Mouse (Mus musculus) limb, embryonic 14.5 days (tissue): ENCODE results near the gene Hoxc12. TPM values are rescaled to one million over a fixed set of nuclear protein-coding genes. Genes with fewer than 3 reads are reported as not detected.
A peak's percentile ranks its signal among the peaks of the same experiment; 100 is the strongest.

ENCODE experiments used
- ATAC-seq: fragments of 200-750 bp; cut with Nextera tagmentation; 2 replicates; pipeline ENCODE4 v1.8.0; 2017; ENCODE audit warnings: low read depth, moderate number of reproducible peaks, moderate TSS enrichment; ENCODE audit not compliant: low FRiP score
- DNase-seq: peaks from one replicate; pipeline ENCODE4 v3.0.0-alpha.2; 2015; ENCODE audit warnings: low spot score
- H3K27ac ChIP-seq: fragments of 300-500 bp; sonication (generic); replicated peaks from 2 replicates; pipeline ENCODE4 v1.5.1; 2014; ENCODE audit warnings: low read depth, mild to moderate bottlenecking, low read length, moderate library complexity, mixed read lengths
- H3K27me3 ChIP-seq: fragments of 300-500 bp; sonication (generic); 2 replicates; pipeline ENCODE4 v1.6.1; 2014; ENCODE audit warnings: low read length, mixed read lengths; ENCODE audit not compliant: control insufficient read depth, insufficient read depth
- H3K36me3 ChIP-seq: fragments of 300-500 bp; sonication (generic); 2 replicates; pipeline ENCODE4 v1.6.1; 2014; ENCODE audit warnings: mild to moderate bottlenecking, low read length, moderate library complexity, mixed read lengths; ENCODE audit not compliant: control insufficient read depth, insufficient read depth
- H3K4me1 ChIP-seq: fragments of 300-500 bp; sonication (generic); 2 replicates; pipeline ENCODE4 v1.6.1; 2014; ENCODE audit warnings: antibody characterized with exemption, low read length, mixed read lengths; ENCODE audit not compliant: control insufficient read depth, insufficient read depth
- H3K4me2 ChIP-seq: fragments of 300-500 bp; sonication (generic); replicated peaks from 2 replicates; pipeline ENCODE4 v1.6.1; 2014; ENCODE audit warnings: low read depth, mild to moderate bottlenecking, low read length, moderate library complexity; ENCODE audit not compliant: severe bottlenecking
- H3K4me3 ChIP-seq: fragments of 300-500 bp; sonication (generic); replicated peaks from 2 replicates; pipeline ENCODE4 v1.5.1; 2014; ENCODE audit warnings: low read length
- H3K9ac ChIP-seq: fragments of 300-500 bp; sonication (generic); 2 replicates; pipeline ENCODE4 v1.6.1; 2014; ENCODE audit warnings: mild to moderate bottlenecking, low read depth, low read length, moderate library complexity; ENCODE audit not compliant: severe bottlenecking
- H3K9me3 ChIP-seq: fragments of 300-500 bp; sonication (generic); 2 replicates; pipeline ENCODE4 v1.6.1; 2016; ENCODE audit warnings: low read length; ENCODE audit not compliant: control insufficient read depth
- POLR2A ChIP-seq: fragments of 200-500 bp; IDR thresholded peaks from 2 replicates; pipeline ENCODE4 v1.8.0; 2012; ENCODE audit warnings: inconsistent platforms, mild to moderate bottlenecking, moderate library complexity, borderline replicate concordance; ENCODE audit not compliant: insufficient read depth, insufficient read length; ENCODE audit errors: extremely low read depth
- WGBS: fragments of 180-500 bp; shearing (Covaris S2); extraction: QIAGEN DNeasy Blood & Tissue Kit; methylation state at CpG from one replicate; pipeline ENCODE4 v1.1.7; 2014; 5-methylcytosine and 5-hydroxymethylcytosine counted together
- polyA plus RNA-seq, 2 experiments: library from polyadenylated mRNA; depleted of rRNA in 1 of 2; stranded (reverse) in 1 of 2; unstranded in 1 of 2; fragments of >200 nt; fragmentation: Nextera tagmentation in 1 of 2; extraction: Ambion mirVana in 1 of 2; gene quantifications; 2 replicates each; pipeline versions ENCODE4 v1.2.1 to v1.2.3; 2012 to 2014

Hoxc12 gene
- polyA plus RNA-seq, 2 experiments: 3.6 to 4.2 TPM

GRCm38 (mm10) chr15:102967511-102968397 is 31.2 kb downstream of the Hoxc12 start:
- Histone ChIP-seq H3K36me3 (no peaks in the 10 kb centered on the region), H3K4me1 (no peaks in the 10 kb centered on the region; the same call in 1 of the 2 replicates), H3K4me3 (peak overlapping the region; percentile 38), H3K9ac (peak overlapping the region; percentile 53), H3K27me3 (peaks cover 90% of the 10 kb centered on the region), H3K4me2 (peak overlapping the region; percentile 54), H3K9me3 (no peaks in the 10 kb centered on the region), H3K27ac (peak overlapping the region; percentile 55; the same call in 1 of the 2 replicates)
- no peak for DNase-seq
- no peak for TF ChIP-seq POLR2A
- ATAC-seq: no peak
- 3% methylated on average over 34 of the region's 34 CpGs for WGBS

DNA sequence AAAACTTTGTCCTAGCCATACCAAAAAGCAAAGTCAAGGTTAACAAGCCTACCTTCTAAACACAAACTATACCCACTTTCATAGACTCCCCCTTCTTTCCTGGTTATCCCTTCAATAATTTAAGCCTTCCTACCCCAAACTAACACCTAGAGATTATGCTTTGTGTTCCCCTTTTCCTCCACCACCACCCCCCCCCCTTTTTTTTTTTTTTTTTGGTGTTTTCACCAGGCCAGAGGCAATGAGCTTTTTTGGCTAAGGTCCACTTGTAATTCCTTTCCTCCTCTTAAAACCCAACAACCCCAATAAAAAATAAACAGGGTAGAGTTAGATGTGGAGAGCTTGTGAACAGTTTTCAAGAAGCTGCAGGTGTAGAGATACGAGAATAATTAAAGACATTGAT is 32.7 kb downstream of the Hoxc12 start:
- 40% methylated on average over 1 of the region's 1 CpGs for WGBS

DNA sequence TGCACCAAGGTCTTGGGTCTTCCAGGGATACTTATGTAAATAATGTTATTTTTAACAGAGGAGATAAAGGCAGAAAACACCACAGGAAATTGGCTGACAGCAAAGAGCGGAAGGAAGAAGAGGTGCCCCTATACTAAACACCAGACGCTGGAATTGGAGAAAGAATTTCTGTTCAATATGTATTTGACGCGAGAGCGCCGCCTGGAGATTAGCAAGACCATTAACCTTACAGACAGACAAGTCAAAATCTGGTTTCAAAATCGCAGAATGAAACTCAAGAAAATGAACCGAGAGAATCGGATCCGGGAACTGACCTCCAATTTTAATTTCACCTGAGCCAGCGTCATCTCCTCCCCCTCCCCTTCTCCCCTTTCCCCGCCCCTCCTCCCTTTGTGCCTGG is 34.2 kb downstream of the Hoxc12 start:
- DNase-seq (no peak), ATAC-seq (no peak)
- H3K27me3 ChIP-seq: peaks cover 93% of the 10 kb centered on the region
- no peaks in the 10 kb centered on the region for H3K4me1 ChIP-seq
- H3K27ac ChIP-seq: no peak overlapping the region
- H3K4me3 ChIP-seq: no peak overlapping the region
- no peaks in the 10 kb centered on the region for H3K9me3 ChIP-seq
- 0 out of 2 replicates have a peak overlapping the region, but pooled peaks have one; percentile 15 for H3K4me2 ChIP-seq
- no peaks in the 10 kb centered on the region for H3K36me3 ChIP-seq
- no peak for TF ChIP-seq POLR2A
- 3% methylated on average over 12 of the region's 12 CpGs for WGBS
- no peak overlapping the region for H3K9ac ChIP-seq

More for the DNA sequence above, 32.7 kb downstream of the Hoxc12 start:
- no peaks in the 10 kb centered on the region for H3K9me3 ChIP-seq
- H3K27me3 ChIP-seq: peaks cover 94% of the 10 kb centered on the region
- no peak overlapping the region for H3K9ac ChIP-seq
- TF ChIP-seq POLR2A: no peak
- H3K4me1 ChIP-seq: no peaks in the 10 kb centered on the region; the same call in 1 of the 2 replicates
- DNase-seq (no peak), ATAC-seq (no peak)
- H3K27ac ChIP-seq: no peak overlapping the region
- H3K36me3 ChIP-seq: no peaks in the 10 kb centered on the region
- peak overlapping the region; percentile 29; the same call in 1 of the 2 replicates for H3K4me2 ChIP-seq
- peak overlapping the region; percentile 17; the same call in 1 of the 2 replicates for H3K4me3 ChIP-seq

- 4% methylated on average over 20 of the region's 21 CpGs for WGBS
- H3K9ac ChIP-seq: no peak overlapping the region
- H3K4me1 ChIP-seq: peaks cover 5% of the 10 kb centered on the region; the same call in 1 of the 2 replicates
- H3K4me3 ChIP-seq: peak overlapping the region; percentile 25
- TF ChIP-seq POLR2A: no peak
- peaks cover 91% of the 10 kb centered on the region for H3K27me3 ChIP-seq
- no peaks in the 10 kb centered on the region for H3K36me3 ChIP-seq
- H3K9me3 ChIP-seq: no peaks in the 10 kb centered on the region
- DNase-seq: no peak
- H3K4me2 ChIP-seq: peak overlapping the region; percentile 34
- no peak for ATAC-seq
- no peak overlapping the region for H3K27ac ChIP-seq
Observed at GRCm38 (mm10) chr15:102972254-102972653, 35.7 kb downstream of the Hoxc12 start.

GRCm38 (mm10) chr15:102972753-102973152 is 36.2 kb downstream of the Hoxc12 start:
- no peaks in the 10 kb centered on the region for H3K9me3 ChIP-seq
- H3K4me1 ChIP-seq: peaks cover 5% of the 10 kb centered on the region; the same call in 1 of the 2 replicates
- H3K27ac ChIP-seq: no peak overlapping the region
- peaks cover 91% of the 10 kb centered on the region for H3K27me3 ChIP-seq
- no peaks in the 10 kb centered on the region for H3K36me3 ChIP-seq
- WGBS: 5% methylated on average over 6 of the region's 6 CpGs
- H3K9ac ChIP-seq: no peak overlapping the region
- peak overlapping the region; percentile 34 for H3K4me2 ChIP-seq
- ATAC-seq (no peak), DNase-seq (no peak)
- peak overlapping the region; percentile 25; the same call in 1 of the 2 replicates for H3K4me3 ChIP-seq
- no peak for TF ChIP-seq POLR2A
